Mouse (Mus musculus) fat pad, adult 2 months (tissue): ENCODE results near the gene Slc12a7.
A peak's percentile ranks its signal among the peaks of the same experiment; 100 is the strongest.
"Not testable (repeated sequence)": the region's sequence is repeated elsewhere in the genome, so short reads cannot be mapped to it uniquely, and the experiment has no call there.

Source experiments
- DNase-seq: peaks from one replicate; pipeline ENCODE4 v3.0.0-alpha.2; 2011; ENCODE audit warnings: low read depth, low spot score; ENCODE audit errors: extremely low read depth

The Slc12a7 gene

DNA sequence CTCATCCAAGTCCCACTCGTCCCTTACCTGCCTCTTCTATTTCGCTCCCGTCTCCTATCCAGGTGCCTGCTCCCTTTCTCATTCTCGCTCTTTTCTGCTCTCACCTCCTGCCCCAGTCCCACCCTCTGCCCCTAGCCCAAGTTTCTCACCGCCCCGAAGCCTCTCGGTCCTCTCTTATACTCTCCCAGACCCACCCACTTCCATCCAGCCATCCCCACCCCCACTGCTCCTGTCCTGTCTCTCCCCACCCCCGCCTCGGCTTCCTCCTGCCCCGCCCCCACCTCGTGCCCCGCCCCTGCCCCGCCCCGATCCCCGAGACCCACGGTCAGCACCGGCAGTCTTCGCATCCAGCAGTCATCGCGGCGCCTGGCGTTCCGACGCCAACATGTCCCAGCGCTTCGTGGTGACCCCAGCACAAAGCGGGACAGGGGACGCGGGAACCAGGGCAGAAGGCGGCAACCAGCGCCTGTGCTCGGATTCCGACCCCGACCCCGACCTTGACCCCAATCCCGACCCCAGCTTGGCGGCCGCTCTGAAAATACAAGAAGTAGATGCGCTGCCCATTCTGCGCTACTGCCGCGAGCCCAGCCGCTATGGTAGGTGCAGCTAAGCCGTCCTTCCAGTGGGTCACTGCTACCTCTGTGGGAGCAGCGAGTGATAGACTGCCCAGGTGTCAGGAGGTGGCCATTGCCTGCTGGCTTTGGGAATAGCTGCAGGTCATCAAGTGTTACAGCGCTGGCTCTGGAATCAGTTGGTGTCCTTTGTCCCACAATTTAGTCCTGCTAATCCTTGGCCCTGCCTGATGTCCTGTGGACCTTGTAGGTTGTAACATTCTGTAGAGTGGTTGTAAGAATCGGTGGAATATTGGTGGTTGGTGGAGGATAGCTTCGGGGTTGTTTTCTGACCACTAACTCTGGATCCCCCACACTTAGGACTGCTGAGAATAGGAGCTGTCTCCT, at the start of gene Slc12a7:
TSS of gene Slc12a7 (plus strand) at position 353 of the 959 bp plus-strand sequence.
- no peak for DNase-seq

DNA sequence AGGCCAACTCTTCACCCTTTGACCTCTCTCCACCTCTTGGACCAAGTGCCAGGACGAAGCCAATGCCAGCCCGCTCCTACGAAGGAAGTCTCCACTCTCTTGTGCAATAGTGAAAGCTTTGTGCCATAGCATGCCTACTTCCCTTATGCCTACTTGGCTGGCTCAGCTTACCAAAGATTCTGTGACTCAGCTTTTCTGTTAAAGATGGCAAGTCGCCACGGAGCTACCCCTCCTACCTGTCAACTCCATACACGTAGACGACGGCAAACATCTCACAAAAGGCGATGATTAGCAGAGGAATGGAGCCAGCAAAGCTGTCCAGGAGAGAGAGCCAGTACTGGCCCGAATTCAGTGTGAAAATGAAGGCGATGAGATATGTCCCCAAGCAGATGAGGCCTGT, 49.2 kb upstream of the Slc12a7 start:
- peak; percentile 73 for DNase-seq

DNA sequence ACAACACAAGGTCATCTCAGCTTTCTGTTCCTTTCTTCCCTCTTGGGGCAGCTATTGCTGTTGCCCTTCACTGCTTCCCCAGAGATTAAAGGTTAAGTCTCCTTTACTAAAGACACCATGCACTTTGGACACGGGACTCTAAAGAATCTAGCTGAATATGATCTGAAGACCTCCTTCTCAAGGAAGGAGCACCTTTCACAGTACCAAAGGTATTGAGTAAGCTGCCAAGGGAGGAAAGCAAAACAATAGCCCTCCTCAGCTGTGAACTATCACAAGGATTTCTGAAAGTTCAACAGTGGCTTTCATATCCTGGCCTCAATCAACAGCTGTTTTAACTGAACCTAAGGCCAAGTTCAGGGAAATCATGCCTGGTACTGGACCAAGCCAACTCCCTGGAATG, 48.5 kb upstream of the Slc12a7 start:
- DNase-seq: no peak

DNA sequence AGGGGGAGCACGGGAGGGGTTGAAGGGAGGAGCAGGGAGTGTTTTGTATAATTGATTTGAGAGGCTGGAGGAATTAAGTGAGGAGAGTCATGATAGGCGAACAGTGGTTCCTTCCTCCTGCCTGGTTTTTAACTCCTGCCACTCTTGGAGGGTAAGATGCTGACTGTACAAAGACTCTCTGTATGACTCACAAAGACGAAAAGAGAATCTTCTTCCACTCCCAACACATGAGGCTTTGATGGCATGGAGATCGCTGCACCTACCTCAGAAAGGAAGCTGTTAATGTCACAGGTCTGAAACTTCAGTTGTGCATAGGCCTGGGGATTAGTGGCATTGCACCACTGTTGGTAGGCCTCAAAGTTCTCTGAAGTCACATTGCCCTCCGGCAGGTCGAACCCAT, 47.4 kb upstream of the Slc12a7 start:
- no peak for DNase-seq

DNA sequence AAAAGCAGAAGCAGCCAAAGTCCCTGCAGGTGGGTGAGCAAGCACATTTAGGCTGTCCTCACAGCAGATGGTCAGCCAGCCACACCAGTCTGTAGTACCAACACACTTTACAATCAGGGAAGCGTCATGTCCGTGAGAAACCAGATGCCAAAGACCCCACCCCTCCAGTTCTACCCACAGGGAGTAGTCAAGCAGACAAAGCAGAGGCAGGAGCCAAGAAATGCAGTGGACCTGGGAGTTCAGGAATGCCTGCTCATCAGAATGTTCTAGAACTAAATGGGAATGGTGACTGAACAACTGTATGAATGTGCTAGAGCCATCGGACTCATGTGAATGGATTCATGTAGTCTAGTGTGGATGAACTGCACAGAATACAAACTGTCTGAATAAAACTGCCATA, 45.3 kb upstream of the Slc12a7 start:
- DNase-seq: no peak

DNA sequence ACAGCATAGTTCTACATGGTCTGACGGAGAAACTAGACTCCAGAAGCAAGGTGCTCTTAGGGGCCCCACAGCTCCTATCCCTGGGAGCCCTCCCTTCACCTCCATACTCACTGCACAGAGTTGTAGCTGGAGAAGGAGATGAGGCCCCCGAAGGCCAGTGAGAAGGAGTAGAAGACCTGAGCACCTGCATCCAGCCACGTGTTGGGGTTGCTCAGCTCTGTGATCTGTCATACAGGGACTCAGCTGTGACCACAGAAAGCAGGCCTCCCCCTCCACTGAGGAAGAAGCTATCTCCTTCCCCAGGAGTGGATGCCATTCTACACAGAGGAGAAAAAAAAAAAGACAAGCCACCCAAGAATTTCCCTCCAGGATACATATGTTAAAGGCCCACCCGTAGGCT, 44.0 kb upstream of the Slc12a7 start:
- DNase-seq: no peak

DNA sequence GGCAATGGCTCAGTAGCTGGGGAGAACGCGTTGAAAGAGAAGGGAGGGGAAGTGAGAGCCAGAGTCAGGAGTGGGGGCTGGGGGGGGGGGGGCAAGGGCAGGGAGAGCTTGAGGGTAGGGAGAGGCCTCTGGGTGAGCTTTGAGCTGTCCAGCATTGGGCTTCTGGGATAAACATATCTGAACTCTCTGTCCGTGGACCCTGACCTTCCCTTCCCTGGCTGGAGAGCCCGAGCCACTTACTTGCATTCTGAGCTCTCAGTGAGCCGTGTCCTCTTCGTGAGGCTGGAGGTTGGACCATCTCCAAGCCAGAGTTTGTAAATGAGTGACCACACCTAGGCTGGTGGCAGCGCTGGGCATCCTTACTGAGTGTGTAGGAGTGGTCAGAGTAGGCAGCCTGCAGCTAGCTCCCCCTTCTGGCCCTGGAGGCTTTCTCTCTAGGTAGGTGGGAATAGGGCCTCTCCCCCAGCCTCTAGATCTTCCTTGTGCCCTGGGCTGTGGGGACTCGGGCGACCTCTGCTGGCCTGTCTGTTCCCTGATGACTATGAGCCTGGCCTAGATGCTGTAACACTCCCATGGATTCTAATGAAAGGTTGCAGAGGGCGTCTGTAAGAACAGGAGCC, 40.5 kb upstream of the Slc12a7 start:
- DNase-seq: no peak

DNA sequence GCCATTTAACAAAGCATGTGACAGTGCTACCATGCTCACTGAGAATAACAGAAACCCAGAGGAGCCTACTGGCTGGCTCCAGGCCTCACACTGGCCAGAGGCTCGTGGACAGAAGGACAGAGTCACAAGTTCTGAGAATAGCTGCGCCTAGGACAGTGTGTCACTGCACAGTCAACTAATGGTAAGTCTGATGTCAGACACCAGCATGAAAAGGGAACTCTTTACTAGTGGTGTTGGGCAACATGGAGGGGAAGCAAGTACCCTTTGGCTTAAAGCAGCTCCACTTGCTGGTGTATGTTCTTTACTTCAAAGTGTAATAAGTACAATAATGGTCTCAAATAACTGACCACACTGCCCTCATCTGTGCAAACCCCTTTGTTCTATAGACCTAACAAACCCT, 39.6 kb upstream of the Slc12a7 start:
- no peak for DNase-seq

DNA sequence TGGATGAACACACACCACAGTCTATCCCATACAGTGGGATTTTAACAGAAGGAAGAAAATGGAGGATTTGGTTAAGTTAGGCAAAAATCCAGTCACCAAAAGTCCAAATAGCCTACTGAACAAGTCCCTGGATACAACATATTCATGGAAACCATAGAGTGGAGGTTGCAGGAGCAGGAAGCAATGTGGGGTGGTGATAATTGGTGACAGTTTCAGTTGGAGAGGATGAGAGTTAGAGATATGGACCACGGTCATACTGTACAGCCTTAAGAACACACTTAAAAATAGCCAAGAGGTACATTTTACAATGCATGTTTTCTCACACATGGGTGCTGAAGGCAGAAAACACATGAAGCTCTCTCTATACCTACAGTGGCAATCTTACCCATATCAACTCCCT, 37.9 kb upstream of the Slc12a7 start:
- no peak for DNase-seq

DNA sequence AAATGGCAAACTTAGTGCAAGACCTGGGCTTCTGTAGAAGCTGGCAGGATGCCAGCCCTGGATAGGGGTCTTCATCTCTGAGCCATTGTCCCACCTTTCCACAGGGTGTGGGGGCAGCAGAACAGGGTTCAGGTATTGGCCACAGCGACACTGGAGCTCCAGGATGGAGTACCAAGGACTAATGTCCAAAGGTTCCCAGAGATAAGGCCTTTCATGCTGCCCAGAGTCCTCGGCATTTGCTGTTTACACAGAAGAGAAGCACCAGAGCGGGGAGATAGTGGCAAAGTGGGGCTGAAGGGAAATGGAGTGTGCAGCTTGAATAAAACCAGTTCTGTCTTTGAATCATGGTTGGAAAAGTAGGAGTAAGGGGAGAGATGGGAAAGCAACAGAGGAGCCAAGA, 36.4 kb upstream of the Slc12a7 start:
- DNase-seq: no peak

DNA sequence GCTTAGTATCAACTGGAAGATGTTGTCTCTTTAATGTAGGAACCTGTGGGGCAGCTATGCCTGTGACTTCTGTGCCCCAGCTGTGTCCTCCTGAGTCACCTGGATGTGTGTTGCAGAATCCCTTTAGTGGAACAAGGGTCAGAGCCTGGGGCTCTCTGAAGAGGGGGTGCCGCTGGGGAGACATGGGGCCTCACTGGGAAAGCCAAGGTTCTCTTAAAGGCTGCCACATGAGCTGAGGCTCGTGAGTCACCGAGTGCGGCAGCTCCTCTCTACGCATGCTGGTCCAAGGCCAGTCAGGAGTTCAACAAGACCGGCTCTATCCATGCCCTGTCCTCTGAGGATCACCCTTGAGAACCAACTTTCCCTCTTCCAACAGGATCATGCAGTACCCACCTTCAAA, 33.2 kb upstream of the Slc12a7 start:
- DNase-seq: no peak

DNA sequence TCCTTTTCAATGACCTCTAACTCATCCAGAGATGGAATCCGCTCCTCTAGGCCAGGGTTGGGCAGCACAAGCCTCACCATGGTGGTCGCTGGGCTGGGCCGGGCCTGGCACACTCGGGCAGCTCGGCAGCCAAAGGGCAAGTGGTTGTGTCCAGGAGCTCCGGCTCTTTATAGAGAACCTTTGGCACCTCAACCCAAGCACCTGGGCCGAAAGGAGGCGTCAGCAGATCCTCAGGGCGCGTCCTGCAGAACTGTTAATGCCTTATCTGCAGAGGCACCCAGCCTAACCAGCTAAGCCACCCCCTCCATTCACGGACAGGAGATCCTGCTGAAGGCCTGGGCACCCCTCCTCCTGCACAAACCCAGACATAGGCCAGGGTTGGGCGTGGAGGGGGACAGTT, 32.3 kb upstream of the Slc12a7 start:
- DNase-seq: no peak

DNA sequence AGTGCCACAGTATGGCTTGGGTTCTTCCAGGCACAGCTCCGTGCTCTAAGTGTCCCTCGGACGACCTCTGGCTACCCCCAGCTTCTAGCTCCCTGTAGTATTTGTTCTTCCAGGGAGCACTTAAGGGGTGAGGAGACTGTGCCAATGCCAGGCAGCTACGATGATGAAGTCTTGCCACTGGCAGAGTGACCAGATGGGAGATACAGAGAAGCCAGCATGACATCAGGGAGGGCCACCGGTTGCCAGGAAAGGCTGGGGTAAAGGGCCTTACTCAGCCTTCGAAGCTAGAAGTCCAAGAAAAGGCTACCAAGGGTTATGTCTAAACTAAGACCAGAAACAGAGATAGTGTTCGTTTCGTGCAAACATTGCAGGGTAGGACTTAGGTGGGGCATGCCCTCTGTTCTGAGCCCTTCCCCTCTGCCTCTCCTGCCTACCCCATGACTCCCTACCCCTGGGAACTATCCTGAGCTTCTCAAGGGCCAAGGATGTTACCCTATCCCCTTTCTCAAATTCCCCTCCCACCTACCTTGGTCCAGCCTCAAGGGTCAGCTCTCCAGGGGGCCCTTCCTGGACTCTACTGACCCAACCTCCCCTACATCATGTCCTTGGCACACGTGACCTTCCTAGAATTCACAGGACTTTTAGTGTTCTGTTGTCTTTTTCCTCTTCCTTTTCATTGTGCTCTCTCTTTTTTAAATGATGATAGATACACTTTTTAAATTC, 31.6 kb upstream of the Slc12a7 start:
- no peak for DNase-seq

DNA sequence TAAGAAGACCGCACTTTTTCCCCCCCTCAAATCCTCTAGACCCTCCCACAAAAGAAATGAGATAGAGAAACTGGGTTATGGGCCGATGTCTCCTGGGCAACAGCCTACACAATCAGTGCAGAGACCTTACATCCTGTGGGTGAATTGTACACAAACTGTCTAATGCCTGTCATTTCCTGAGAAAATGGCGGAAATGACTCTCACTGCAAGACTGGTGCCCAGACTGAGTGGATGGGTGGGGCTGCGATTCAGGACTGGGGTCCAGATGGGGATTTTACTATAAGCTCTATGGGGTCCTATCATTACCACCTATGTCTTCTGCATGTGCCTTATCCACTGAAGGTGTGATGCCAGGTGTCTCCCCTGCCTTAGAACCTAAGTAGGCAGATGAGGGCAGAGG, 30.1 kb upstream of the Slc12a7 start:
- DNase-seq: no peak

DNA sequence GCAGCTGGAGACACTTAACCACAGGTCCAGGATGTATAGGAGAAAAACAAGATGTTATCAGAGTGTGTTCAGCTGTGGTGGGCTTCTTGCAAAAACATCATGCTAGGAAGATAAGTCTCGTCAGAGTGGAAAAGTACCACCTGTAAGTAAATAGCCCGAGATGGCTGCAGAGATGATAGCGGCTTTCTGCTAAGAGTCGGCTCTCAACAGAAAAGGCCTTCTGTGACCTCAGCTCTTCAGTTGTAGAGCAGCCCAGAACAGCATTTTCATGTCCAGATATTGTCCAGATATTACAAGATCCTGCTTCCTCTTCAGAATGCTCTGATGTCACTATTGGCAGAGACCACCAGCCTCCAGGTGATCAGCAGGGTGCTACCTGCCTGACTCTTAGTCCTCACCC, 29.4 kb upstream of the Slc12a7 start:
- DNase-seq: not testable (repeated sequence)

DNA sequence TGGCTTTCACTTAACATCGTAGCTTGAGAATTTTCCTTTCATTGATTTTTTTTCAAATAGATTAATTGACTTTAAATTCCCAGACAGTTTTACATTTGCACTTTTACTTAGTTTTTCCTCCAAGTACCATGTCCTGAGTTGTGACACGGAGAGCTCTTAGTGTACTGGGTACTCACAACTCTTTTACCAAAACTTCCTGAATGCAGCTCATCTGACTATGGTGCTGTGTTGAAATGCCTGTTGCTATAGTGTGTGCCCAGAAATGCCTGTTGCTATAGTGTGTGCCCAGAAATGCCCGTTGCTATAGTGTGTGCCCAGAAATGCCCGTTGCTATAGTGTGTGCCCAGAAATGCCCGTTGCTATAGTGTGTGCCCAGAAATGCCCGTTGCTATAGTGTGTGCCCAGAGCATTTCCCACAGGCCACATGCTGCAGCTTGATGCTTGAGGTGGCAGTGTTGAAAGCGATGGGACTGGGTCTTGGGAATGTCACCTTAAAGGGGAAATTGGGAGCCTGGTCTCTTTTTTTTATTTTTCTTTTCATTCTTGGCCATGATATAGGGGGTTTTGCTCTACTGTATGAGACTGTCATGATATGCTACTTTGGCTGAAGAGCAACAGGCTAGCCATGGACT, 28.1 kb upstream of the Slc12a7 start, which contains the start of gene Slc6a19:
TSS of gene Slc6a19 (minus strand) at position 172 of the 632 bp plus-strand sequence.
- DNase-seq: no peak

DNA sequence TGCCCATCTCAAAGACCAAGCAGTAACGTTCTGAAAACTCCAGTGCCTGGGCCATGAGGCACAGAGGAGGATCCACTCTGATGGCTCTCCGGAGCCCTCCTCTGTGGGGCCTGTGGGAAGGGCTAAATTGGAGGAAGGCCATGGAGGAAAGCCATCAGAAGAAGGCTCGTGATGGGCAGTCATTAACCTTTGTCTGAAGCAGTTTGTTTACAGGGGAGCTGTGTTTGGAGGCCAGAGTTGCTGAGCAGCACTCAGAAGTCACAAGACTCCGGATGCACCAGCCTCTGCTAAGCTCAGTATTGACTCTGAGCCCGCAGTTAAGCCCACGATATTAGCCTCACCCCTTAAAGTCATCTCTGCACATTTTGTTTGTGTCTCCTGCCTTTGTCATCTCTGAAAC, 23.4 kb upstream of the Slc12a7 start:
- no peak for DNase-seq

DNA sequence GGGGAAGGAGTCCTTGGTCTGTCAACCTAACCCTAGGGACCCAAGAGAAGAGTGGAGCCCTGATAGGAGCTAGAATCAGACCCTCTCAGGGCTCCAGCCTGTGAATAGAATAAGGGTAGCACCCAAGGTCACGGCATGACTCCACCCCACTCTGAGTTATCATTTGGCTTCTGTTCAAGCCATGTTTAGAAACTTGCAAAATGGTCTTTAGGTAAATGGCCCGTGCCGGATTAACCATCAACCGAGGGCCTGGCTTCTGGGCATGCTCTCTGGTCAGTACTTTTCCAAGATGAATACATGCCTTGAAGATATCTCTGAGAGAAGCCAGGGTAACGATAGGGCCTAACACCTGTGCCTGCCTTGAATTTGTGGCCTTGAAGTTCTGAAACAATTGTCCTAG, 21.7 kb upstream of the Slc12a7 start:
- DNase-seq: no peak

DNA sequence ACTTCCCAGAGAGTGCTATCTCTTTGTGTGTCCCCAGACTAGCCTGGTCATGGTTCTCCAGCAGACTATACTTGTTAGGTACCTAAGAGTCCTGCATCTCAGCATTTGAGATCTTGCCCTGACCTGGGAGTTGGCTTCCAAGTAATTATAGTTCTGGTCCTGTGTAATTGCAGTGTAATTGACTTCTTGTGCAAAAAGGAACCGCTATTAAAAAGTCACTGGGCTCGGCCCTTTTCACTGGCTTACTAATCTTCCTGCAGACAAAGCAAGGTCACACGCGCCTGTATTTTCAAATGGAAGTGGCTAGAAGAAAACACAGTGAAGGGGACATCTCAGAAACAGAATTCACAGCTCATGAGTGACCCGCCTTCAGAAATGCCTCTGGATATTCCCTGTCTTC, 21.1 kb upstream of the Slc12a7 start:
- DNase-seq: no peak

DNA sequence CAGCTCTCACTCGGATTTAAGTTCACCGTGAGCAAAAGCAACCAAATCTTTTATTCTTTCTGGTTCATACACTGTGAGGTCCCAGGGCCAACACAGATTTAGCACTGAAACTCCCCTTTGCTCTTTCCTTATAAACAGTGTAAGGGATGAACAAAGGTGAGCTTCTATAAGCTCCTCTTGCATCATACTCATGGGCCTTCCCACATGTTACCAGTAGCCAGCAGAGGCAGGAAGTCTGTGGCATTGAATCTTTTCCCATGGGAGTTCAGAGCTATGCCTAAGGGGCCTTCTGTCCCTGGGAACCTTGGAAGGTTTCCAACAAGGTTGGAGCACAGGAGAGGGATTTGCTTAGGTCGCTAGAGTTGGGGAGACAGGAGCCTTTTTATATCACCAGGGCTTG, 20.7 kb upstream of the Slc12a7 start:
- DNase-seq: no peak

DNA sequence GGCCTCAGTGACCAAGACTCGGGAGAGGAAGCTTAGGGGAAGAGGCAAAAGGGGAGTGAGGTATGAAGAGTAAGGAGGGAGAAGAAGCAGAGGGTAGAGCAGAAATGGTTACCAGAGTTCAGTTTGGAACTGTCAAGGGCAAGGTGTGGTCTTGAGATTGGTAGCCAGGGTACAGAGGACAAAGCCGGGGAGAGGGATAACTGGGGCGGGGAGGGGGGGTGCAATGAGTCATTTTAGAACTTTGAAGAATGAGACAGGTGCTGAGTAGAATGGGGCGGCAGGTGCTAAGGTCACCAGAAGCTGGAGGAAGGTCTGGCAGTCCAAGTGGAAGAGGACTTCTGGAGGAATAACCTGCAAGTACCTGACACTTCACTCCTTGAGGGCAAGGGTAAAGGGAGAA, 19.7 kb upstream of the Slc12a7 start:
- DNase-seq: no peak
